Mouse (Mus musculus) midbrain, embryonic 11.5 days (tissue): Measurements from ENCODE around the gene Tnpo1. TPM values are rescaled to one million over a fixed set of nuclear protein-coding genes. Genes with fewer than 3 reads are reported as not detected.
A peak's percentile ranks its signal among the peaks of the same experiment; 100 is the strongest.

Experiments
- ATAC-seq: fragments of 200-750 bp; cut with Nextera tagmentation; 2 replicates; pipeline ENCODE4 v1.8.0; 2017; ENCODE audit warnings: moderate TSS enrichment, moderate library complexity; ENCODE audit not compliant: low FRiP score
- DNase-seq: peaks from one replicate; pipeline ENCODE4 v3.0.0; 2015; ENCODE audit warnings: low spot score; ENCODE audit errors: missing footprints
- H3K27ac ChIP-seq: fragments of 300-500 bp; sonication (generic); 2 replicates; pipeline ENCODE4 v1.5.1; 2014; ENCODE audit warnings: low read depth, low read length
- H3K27me3 ChIP-seq: fragments of 300-500 bp; sonication (generic); 2 replicates; pipeline ENCODE4 v1.6.1; 2014; ENCODE audit warnings: mild to moderate bottlenecking, low read length, moderate library complexity, mixed read lengths; ENCODE audit not compliant: control insufficient read depth, insufficient read depth
- H3K36me3 ChIP-seq: fragments of 300-500 bp; sonication (generic); 2 replicates; pipeline ENCODE4 v1.6.1; 2014; ENCODE audit warnings: mild to moderate bottlenecking, low read length, moderate library complexity, mixed read lengths; ENCODE audit not compliant: control insufficient read depth, insufficient read depth
- H3K4me1 ChIP-seq: fragments of 300-500 bp; sonication (generic); 2 replicates; pipeline ENCODE4 v1.6.1; 2014; ENCODE audit warnings: low read length; ENCODE audit not compliant: control insufficient read depth, insufficient read depth
- H3K4me2 ChIP-seq: fragments of 300-500 bp; sonication (generic); 2 replicates; pipeline ENCODE4 v1.6.1; 2014; ENCODE audit warnings: mild to moderate bottlenecking, moderate library complexity
- H3K4me3 ChIP-seq: fragments of 300-500 bp; sonication (generic); 2 replicates; pipeline ENCODE4 v1.5.1; 2014; ENCODE audit warnings: low read depth, low read length
- H3K9ac ChIP-seq: fragments of 300-500 bp; sonication (generic); 2 replicates; pipeline ENCODE4 v1.6.1; 2014; ENCODE audit warnings: low read length
- H3K9me3 ChIP-seq: fragments of 300-500 bp; sonication (generic); 2 replicates; pipeline ENCODE4 v1.6.1; 2016; ENCODE audit warnings: low read length; ENCODE audit not compliant: control insufficient read depth
- WGBS: fragments of 180-500 bp; shearing (Covaris S2); extraction: QIAGEN DNeasy Blood & Tissue Kit; methylation state at CpG from one replicate; pipeline ENCODE4 v1.1.7; 2014; 5-methylcytosine and 5-hydroxymethylcytosine counted together
- polyA plus RNA-seq: library from polyadenylated mRNA; unstranded; fragments of >200 nt; fragmentation: Nextera tagmentation; extraction: Ambion mirVana; gene quantifications from 2 replicates; pipeline ENCODE4 v1.2.1, GENCODE M21; 2014

Tnpo1 gene
- polyA plus RNA-seq, 1 experiment from 2014 or later = 63.1 TPM

DNA sequence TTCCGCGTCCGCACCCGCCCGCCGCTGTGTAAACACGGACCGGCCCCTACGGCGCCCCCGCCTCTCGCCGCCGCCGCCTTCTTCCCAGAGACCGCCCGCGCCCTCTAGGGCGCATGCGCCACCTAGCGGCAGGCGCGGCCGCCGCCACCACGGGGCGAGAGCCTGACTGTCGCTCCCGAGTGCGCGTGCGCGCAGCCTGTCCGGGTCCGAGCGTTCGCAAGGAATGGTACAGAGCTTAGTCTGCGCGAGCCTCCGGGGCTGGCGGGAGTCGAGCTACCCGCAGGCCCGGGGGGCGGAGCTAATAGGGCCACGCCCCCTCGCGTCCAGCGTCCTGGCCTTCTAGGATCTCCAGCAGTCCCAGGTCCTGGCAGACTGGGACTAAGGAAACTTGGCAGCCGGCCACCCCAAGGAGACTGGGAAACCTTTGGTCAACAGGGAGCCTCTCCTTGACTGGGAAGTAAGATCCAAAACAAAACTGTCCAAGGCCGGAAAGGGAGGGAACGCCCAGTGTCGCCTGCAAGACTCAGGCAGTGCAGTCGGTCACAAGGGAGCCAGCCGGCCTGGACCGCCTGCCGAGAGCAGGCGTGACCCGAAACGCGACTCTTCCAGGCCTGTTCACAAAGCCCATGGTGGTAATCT lies 110.9 kb downstream of the Tnpo1 start, which contains the start of gene Fcho2:
Fcho2 (minus strand) TSS at position 303 of the 639 bp plus-strand sequence.
- ATAC-seq = peak; percentile 98
- no peaks in the 10 kb centered on the region for H3K36me3 ChIP-seq
- WGBS = under 1% methylated on average over 49 of the region's 61 CpGs

DNA sequence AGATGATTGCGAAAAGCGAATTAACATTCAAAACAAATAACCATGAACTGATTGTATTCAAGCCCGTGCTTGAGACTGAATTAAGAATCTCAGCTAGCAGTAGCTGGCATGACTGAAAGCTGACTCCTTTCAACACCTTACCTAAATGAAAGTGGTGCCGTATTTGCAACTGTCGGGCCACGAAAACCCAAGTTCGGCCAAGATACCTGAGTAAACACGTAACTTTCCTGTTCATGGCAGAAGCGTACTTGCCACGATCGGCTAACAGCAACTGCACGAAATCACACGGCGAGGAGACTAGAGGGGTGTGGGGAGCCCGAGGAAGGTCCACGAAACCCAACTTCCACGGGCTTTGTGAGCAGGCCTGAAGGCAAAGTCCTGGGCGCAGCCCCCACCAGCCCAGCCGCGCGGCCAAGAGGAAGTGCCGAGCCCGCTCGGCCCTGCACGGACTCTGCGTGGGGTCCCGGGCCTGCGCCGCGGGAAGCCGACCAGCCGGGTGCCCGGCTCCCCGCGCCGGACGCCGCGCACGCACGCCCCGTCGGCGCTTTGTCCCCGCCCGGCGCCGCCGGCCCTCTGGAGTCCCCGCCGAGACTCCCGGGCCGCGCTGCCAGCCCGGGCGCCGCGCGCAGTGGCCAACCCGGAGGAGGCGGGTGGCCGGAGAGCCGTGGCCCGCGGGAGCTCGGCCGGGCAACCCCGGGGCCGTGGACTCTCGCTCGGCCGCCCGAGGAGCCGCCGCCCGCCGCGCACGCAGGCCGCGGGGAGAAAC lies 111.7 kb downstream of the Tnpo1 start:
- Histone ChIP-seq H3K27me3 (no peaks in the 10 kb centered on the region), H3K27ac (peak overlapping the region; percentile 92), H3K9ac (peak overlapping the region; percentile 97), H3K36me3 (no peaks in the 10 kb centered on the region), H3K9me3 (no peaks in the 10 kb centered on the region), H3K4me3 (peak overlapping the region; percentile 91), H3K4me2 (peak overlapping the region; percentile 63), H3K4me1 (peaks cover 8% of the 10 kb centered on the region)
- WGBS = under 1% methylated on average over 51 of the region's 81 CpGs
- ATAC-seq = peak; percentile 77
- DNase-seq = peak; percentile 95

More for the DNA sequence above, 110.9 kb downstream of the Tnpo1 start, which contains the start of gene Fcho2:
- H3K4me1 ChIP-seq = peaks cover 8% of the 10 kb centered on the region
- peak within 1 kb of the TSS; percentile 92 for H3K27ac ChIP-seq
- peak; percentile 100 for DNase-seq
- peak within 1 kb of the TSS; percentile 91 for H3K4me3 ChIP-seq
- no peaks in the 10 kb centered on the region for H3K9me3 ChIP-seq
- peak within 1 kb of the TSS; percentile 63 for H3K4me2 ChIP-seq
- H3K9ac ChIP-seq = peak within 1 kb of the TSS; percentile 97
- H3K27me3 ChIP-seq = no peaks in the 10 kb centered on the region

DNA sequence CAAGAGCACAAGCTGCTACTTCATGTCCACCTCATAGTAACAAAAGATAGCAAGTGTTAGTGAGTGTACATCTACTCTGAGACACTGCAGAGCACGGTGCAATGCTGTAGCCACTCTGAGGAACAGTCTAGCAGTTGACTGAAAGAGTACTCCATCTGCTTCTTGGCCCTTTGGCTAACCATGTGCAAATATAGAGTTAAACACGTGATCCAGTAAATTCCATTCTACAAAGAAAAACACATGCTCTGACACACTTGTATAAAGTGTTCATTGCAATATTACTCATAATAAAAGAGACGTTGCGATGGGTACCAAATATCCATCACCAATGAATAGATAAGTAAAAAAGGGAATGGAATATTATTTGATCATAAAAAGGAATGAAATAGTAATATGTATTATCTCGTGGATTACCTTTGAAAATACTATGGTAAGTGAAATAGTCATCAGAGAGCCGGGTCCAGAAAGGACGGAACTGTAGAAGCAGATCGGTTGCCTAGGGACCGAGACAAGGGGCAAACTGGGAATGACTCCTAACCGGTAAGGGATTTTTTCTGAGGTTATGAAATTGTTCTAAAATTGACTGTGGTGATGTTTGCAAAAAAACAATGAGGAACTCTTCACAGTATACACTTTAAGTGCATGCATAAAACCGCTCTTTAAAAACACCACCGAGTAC lies 112.4 kb downstream of the Tnpo1 start:
- DNase-seq = peak; percentile 84
- H3K4me3 ChIP-seq = peak overlapping the region; percentile 91
- peak overlapping the region; percentile 63 for H3K4me2 ChIP-seq
- ATAC-seq = no peak
- H3K27ac ChIP-seq = no peak overlapping the region
- no peaks in the 10 kb centered on the region for H3K36me3 ChIP-seq
- peaks cover 8% of the 10 kb centered on the region for H3K4me1 ChIP-seq
- H3K27me3 ChIP-seq = no peaks in the 10 kb centered on the region
- peak overlapping the region; percentile 97; the same call in 1 of the 2 replicates for H3K9ac ChIP-seq
- WGBS = 39% methylated on average over 12 of the region's 12 CpGs
- no peaks in the 10 kb centered on the region for H3K9me3 ChIP-seq

DNA sequence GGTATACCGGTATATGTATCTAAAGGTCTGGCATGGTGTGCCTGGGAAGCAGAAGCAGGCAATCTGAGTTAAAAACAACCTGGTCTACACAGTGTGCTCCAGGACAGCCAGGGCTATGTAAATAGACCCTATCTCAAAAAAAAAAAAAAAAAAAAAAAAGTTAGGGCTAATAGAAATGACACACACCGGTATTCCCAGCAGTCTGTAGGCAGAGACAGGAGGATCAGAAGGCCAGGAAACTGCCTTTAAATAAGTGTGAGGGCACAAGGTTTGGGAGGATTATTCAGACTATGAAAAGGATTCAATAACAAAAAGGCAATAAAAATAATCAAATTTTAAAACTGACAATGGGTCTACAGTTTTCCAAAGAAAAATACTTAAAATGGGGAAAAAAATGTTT lies 113.0 kb downstream of the Tnpo1 start:
- Histone ChIP-seq H3K9ac (no peak overlapping the region), H3K4me1 (peaks cover 8% of the 10 kb centered on the region), H3K4me3 (no peak overlapping the region), H3K36me3 (no peaks in the 10 kb centered on the region), H3K9me3 (no peaks in the 10 kb centered on the region), H3K27ac (no peak overlapping the region), H3K27me3 (no peaks in the 10 kb centered on the region), H3K4me2 (peak overlapping the region; percentile 63; the same call in 1 of the 2 replicates)
- DNase-seq (peak; percentile 2), ATAC-seq (no peak)
- 87% methylated on average over 2 of the region's 2 CpGs for WGBS

DNA sequence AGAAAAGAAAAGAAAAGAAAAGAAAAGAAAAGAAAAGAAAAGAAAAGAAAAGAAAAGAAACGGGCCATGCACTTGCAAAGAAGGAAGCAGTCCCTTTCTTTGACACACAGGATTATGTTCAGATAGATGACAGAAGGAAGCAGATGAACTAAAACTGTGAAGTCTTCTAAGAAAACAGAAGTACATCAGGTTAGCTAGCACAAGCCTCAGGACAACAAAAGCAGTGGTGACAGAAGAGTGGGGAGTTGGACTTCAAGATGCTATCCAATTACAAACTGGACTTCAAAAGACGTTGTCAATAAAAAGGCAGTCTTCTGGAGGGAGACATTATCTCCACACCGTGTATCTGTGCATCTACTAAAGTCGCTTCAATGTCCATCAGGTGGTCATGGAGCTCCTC lies 113.9 kb downstream of the Tnpo1 start:
- Histone ChIP-seq H3K4me1 (peaks cover 8% of the 10 kb centered on the region), H3K36me3 (no peaks in the 10 kb centered on the region), H3K27ac (no peak overlapping the region), H3K27me3 (no peaks in the 10 kb centered on the region), H3K9ac (no peak overlapping the region), H3K9me3 (no peaks in the 10 kb centered on the region), H3K4me3 (no peak overlapping the region), H3K4me2 (no peak overlapping the region)
- no peak for DNase-seq
- WGBS = 75% methylated on average over 4 of the region's 4 CpGs
- ATAC-seq = no peak

DNA sequence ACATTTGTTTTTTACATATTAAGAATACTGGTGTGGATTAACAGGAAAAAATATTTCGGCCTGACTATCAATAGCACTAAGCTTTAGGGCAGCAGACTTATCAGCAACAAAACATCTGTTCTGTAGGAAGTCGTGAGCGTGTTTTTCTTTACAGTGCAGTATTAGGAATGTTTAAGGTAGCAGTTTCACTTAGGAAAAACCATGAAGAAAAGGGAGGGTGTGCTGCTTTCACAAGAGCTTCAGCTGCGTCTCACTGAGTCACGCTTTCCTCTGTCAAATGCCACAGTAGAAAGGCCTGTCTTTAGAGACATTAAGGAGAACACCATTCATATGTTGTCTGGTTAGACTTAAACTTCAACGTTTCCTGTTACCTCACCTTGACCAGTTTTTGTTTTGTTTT lies 116.0 kb downstream of the Tnpo1 start:
- no peak overlapping the region for H3K27ac ChIP-seq
- H3K4me2 ChIP-seq = no peak overlapping the region
- no peak overlapping the region for H3K4me3 ChIP-seq
- ATAC-seq (no peak), DNase-seq (no peak)
- 80% methylated on average over 6 of the region's 6 CpGs for whole genome bisulfite sequencing
- no peaks in the 10 kb centered on the region for H3K27me3 ChIP-seq
- no peaks in the 10 kb centered on the region for H3K36me3 ChIP-seq
- no peak overlapping the region for H3K9ac ChIP-seq
- peaks cover 4% of the 10 kb centered on the region for H3K4me1 ChIP-seq
- H3K9me3 ChIP-seq = no peaks in the 10 kb centered on the region

DNA sequence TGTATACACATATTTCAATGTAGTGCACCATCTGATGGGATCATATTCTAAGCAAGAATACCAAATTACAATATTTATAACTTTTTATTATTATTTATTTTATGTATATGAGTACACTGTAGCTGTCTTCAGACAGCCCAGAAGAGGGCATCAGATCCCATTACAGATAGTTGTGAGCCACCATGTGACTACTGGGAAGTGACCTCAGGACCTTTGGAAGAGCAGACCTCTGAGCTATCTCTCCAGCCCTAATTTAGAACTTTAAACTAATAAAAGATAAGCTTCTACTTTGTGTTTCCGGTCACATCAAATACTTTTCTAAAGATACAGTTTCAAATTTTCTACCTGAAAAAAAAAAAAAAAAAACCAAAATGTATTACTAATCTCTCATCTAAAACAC lies 117.1 kb downstream of the Tnpo1 start:
- DNase-seq (no peak), ATAC-seq (no peak)
- 83% methylated on average over 1 of the region's 1 CpGs for WGBS
- Histone ChIP-seq H3K9me3 (no peaks in the 10 kb centered on the region), H3K9ac (no peak overlapping the region), H3K36me3 (no peaks in the 10 kb centered on the region), H3K27ac (no peak overlapping the region), H3K4me1 (peaks cover 4% of the 10 kb centered on the region), H3K4me2 (no peak overlapping the region), H3K27me3 (no peaks in the 10 kb centered on the region), H3K4me3 (no peak overlapping the region)

DNA sequence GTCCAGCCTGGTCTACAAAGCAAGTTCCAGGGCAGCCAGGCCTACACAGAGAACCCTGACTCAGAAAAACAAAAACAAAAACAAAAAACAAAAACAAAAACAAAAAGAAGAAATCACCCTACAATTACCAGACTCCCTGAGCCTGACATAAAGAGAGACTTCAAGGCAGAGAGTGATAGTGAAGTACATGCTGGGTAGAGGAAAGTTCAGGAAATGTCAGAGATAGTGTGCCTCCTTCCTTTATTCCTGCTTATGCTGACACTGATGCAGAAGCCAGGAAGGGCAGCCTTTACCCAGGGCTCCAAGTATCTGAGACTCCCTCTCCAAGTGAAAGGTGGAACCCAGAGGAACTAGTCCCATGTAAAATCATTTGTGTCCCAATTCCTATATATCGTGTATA lies 121.7 kb downstream of the Tnpo1 start:
- Histone ChIP-seq H3K36me3 (peaks cover 9% of the 10 kb centered on the region; the same call in 1 of the 2 replicates), H3K9me3 (no peaks in the 10 kb centered on the region), H3K27ac (no peak overlapping the region), H3K4me2 (no peak overlapping the region), H3K27me3 (no peaks in the 10 kb centered on the region), H3K4me1 (no peaks in the 10 kb centered on the region), H3K4me3 (no peak overlapping the region), H3K9ac (no peak overlapping the region)
- 93% methylated on average over 1 of the region's 1 CpGs for WGBS
- DNase-seq (peak; percentile 51), ATAC-seq (no peak)

DNA sequence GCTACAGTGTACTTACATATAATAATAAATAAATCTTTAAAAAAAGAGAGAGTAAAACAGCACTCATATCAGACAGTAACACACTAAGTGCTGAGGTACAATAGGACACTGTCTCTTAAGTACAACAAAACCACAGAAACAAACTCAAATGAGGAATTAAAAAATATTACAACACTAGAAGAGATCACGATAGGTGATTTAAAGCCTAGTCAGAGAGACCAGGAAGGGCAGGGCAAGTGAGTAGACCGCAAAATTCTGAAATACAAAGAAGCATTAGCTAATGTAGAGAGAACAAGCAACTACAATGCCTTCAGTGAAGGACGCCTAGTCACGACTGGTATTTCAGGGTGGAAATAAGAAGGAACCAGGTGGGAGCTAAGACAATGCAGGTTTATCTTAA lies 122.5 kb downstream of the Tnpo1 start:
- no peak for ATAC-seq
- Histone ChIP-seq H3K27ac (no peak overlapping the region), H3K4me2 (no peak overlapping the region), H3K4me3 (no peak overlapping the region), H3K27me3 (no peaks in the 10 kb centered on the region), H3K36me3 (peaks cover 9% of the 10 kb centered on the region; the same call in 1 of the 2 replicates), H3K4me1 (no peaks in the 10 kb centered on the region), H3K9ac (no peak overlapping the region), H3K9me3 (no peaks in the 10 kb centered on the region)
- WGBS = 89% methylated on average over 4 of the region's 4 CpGs
- peak; percentile 12 for DNase-seq
